Mouse (Mus musculus) stomach, postnatal 0 days (tissue): ENCODE data around the gene Pxn.

Experiments used
- CTCF ChIP-seq: IDR thresholded peaks from 2 replicates; pipeline ENCODE4 v1.5.1; 2016; ENCODE audit warnings: antibody characterized with exemption, low read depth, mild to moderate bottlenecking, moderate library complexity
- EP300 ChIP-seq: optimal IDR thresholded peaks from 2 replicates; pipeline ENCODE3; 2016; ENCODE audit warnings: antibody characterized with exemption

DNA sequence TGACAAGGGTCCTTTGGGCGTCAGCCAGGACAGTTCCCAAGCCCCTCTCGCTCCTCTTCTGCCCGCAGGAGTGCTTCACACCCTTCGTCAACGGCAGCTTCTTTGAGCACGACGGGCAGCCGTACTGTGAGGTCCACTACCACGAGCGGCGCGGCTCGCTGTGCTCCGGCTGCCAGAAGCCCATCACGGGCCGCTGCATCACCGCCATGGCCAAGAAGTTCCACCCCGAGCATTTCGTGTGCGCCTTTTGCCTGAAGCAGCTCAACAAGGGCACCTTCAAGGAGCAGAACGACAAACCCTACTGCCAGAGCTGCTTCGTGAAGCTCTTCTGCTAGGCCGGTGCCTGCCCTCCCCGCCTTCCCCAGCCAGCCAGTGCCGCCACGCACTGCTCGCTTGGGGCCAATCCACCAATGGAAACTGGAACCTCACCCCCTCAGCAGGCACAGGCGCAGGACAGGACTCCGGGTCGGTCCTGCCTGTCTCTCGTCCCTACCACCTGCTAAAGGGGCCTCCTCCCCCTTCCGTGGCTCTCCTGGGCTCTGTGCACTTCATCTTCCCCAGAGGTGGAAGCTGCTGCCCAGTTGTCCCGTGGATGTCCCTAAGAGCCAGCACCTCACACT lies 47.4 kb downstream of the Pxn start:
- TF ChIP-seq CTCF = no peak
- TF ChIP-seq EP300 = no peak
